8 mouse cellular contexts compared by ENCODE assay signal in the genomic region with DNA sequence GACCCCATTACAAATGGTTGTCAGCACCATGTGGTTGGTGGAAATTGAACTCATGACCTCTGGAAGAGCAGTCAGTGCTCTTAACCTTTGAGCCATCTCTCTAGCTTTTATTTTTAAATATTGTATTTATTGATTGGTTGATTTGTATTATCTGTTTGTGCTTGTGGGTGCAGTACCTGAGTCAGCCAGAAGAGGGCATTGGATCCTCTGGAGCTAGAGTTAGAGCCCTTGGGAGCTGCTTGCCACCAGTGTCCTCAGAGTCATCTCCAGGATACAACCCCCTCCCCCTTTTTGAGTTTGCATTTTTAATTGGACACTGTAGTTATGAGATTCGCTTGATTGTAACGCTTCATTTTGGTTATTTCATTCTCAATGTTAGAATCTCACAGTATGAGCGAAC. TPM values are rescaled to one million over a fixed set of nuclear protein-coding genes. Genes with fewer than 3 reads are reported as not detected.
DNase-seq lines count a peak whose midpoint lies in the region; ATAC-seq lines count a peak whose summit lies in the region.

No protein-coding gene starts in this region.

- DNase-seq in heart, adult 18-20 months: peak; percentile 21 to 60
- DNase-seq in neural tube, embryonic 10.5 days (ENCODE audit: extremely low spot score, low spot score): peak; percentile 46
- peak; percentile 59 for DNase-seq in T-cell, adult 2 months (ENCODE audit: low spot score)
- peak; percentile 68 for DNase-seq in kidney, postnatal 10 days
- peak; percentile 25 for DNase-seq in retina, adult 2 months (ENCODE audit: low read depth, low spot score)

- WGBS in heart, embryonic 11.5 days (ENCODE audit: insufficient replicate concordance): 77% methylated on average over 3 of the region's 3 CpGs
- WGBS in neural tube, embryonic 15.5 days: 88% methylated on average over 3 of the region's 3 CpGs

- no peak overlapping the region for H3K4me2 ChIP-seq in heart, embryonic 11.5 days
- no peak overlapping the region for H3K4me2 ChIP-seq in neural tube, embryonic 15.5 days

- no peak for ATAC-seq in heart, embryonic 11.5 days (replicated peaks; ENCODE audit: insufficient number of reproducible peaks, low FRiP score, low TSS enrichment)
- no peak for ATAC-seq in neural tube, embryonic 15.5 days (ENCODE audit: low FRiP score)
- no peak; the same call in 1 of the 2 replicates for ATAC-seq in megakaryocyte-erythroid progenitor cell, adult 5-6 weeks (replicated peaks; ENCODE audit: low FRiP score, low TSS enrichment, poor library complexity, severe bottlenecking)

- no peaks in the 10 kb centered on the region for H3K4me1 ChIP-seq in heart, embryonic 11.5 days (ENCODE audit: control insufficient read depth, insufficient read depth, low read length)
- H3K4me1 ChIP-seq in neural tube, embryonic 15.5 days: no peaks in the 10 kb centered on the region

- no peaks in the 10 kb centered on the region for H3K36me3 ChIP-seq in heart, embryonic 11.5 days (ENCODE audit: control insufficient read depth, insufficient read depth, low read length)
- H3K36me3 ChIP-seq in neural tube, embryonic 15.5 days: no peaks in the 10 kb centered on the region

- H3K4me3 ChIP-seq in heart, embryonic 11.5 days (ENCODE audit: low read depth, low read length): no peak overlapping the region
- no peak overlapping the region for H3K4me3 ChIP-seq in neural tube, embryonic 15.5 days (replicated peaks)

- no peak overlapping the region for H3K9ac ChIP-seq in heart, embryonic 11.5 days (ENCODE audit: low read depth, low read length)
- no peak overlapping the region for H3K9ac ChIP-seq in neural tube, embryonic 15.5 days (replicated peaks)

- no peak overlapping the region for H3K27ac ChIP-seq in heart, embryonic 11.5 days (ENCODE audit: low read depth, low read length)
- no peak overlapping the region for H3K27ac ChIP-seq in neural tube, embryonic 15.5 days (replicated peaks)

- H3K27me3 ChIP-seq in heart, embryonic 11.5 days (ENCODE audit: control insufficient read depth, insufficient read depth, low read length): no peaks in the 10 kb centered on the region
- no peaks in the 10 kb centered on the region for H3K27me3 ChIP-seq in neural tube, embryonic 15.5 days (replicated peaks)

- H3K9me3 ChIP-seq in heart, embryonic 11.5 days (replicated peaks; ENCODE audit: control insufficient read depth, low read length): no peaks in the 10 kb centered on the region
- H3K9me3 ChIP-seq in neural tube, embryonic 15.5 days (replicated peaks): no peaks in the 10 kb centered on the region

RNA-seq across cellular contexts. Expression of gene Znrf3, which starts 24.4 kb away (rescaled TPM):
- 1 to 10 TPM; 7.3 to 7.5 TPM for total RNA-seq in heart, adult 18-20 months (2021)
- 7.3 and 9.3 TPM in 2 replicates for polyA plus RNA-seq in heart, embryonic 11.5 days (2014; fragmentation: Nextera tagmentation; extraction: Ambion mirVana)
- 7.2 and 8.5 TPM in 2 replicates for polyA plus RNA-seq in neural tube, embryonic 15.5 days (2015; fragmentation: Nextera tagmentation; extraction: Ambion mirVana)
- total RNA-seq in megakaryocyte-erythroid progenitor cell, adult 5-6 weeks (2014; fragmentation: Nextera tagmentation): 12.2 and 13.7 TPM in 2 replicates
- total RNA-seq in megakaryocyte-erythroid progenitor cell, adult 5-6 weeks (2017): 3.8 and 4.6 TPM in 2 replicates

RNA-seq across cellular contexts. Expression of gene Xbp1, which starts 51.4 kb away (rescaled TPM):
- 10 to 100 TPM; 68.6 to 69.9 TPM for total RNA-seq in heart, adult 18-20 months (2021)
- polyA plus RNA-seq in heart, embryonic 11.5 days (2014; fragmentation: Nextera tagmentation; extraction: Ambion mirVana): 141 and 145 TPM in 2 replicates
- polyA plus RNA-seq in neural tube, embryonic 15.5 days (2015; fragmentation: Nextera tagmentation; extraction: Ambion mirVana): 154 and 184 TPM in 2 replicates
- total RNA-seq in megakaryocyte-erythroid progenitor cell, adult 5-6 weeks (2014; fragmentation: Nextera tagmentation): 32.9 and 35.4 TPM in 2 replicates
- total RNA-seq in megakaryocyte-erythroid progenitor cell, adult 5-6 weeks (2017): 32.5 and 52.3 TPM in 2 replicates
